Mouse (Mus musculus): ENCODE results near the gene Rom1.
A peak's percentile ranks its signal among the peaks of the same experiment; 100 is the strongest.
"Not testable (repeated sequence)": the region's sequence is repeated elsewhere in the genome, so short reads cannot be mapped to it uniquely, and the experiment has no call there.

The Rom1 gene

GRCm38 (mm10) chr19:8897865-8898495 lies 31.2 kb downstream of the Rom1 start, which contains the start of gene Ganab:
TSS of gene Ganab (plus strand) at chr19:8898071.
- peak; percentile 99 for DNase-seq (ENCODE audit: low read depth, low spot score)

- DNase-seq (ENCODE audit: low read depth, low spot score) = peak; percentile 79
Measured at GRCm38 (mm10) chr19:8897211-8897864, 31.8 kb downstream of the Rom1 start.

DNA sequence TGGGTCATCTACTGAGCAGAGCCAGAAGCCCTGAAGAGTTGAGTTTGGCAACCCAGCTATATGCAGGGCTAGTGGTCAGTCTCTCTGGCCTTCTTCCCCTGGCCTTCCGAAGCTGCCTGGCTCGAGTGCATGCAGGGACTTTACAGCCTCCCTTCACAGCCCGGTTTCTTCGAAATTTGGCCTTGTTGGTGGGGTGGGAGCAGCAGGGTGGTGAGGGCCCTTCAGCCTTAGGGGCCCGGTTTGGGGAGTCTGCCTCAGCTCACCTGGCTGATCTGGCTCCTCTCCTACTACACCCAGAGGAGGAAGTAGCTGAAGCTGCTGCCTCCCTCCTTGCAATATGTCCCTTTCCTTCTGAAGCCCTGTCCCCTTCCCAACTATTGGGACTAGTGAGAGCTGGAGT lies 32.9 kb downstream of the Rom1 start:
- not testable (repeated sequence) for DNase-seq (ENCODE audit: low read depth, low spot score)

GRCm38 (mm10) chr19:8895397-8895960 lies 33.7 kb downstream of the Rom1 start:
- DNase-seq (ENCODE audit: low read depth, low spot score) = no peak

- peak; percentile 95 for DNase-seq (ENCODE audit: low read depth, low spot score)
Measured at GRCm38 (mm10) chr19:8892829-8893766, 36.1 kb downstream of the Rom1 start, which contains the start of gene Ints5. TSS of gene Ints5 (plus strand) at chr19:8893005.

GRCm38 (mm10) chr19:8888511-8889385 lies 40.4 kb downstream of the Rom1 start, which contains the start of the genes 1810009A15Rik and Gm49416:
TSS of gene 1810009A15Rik (plus strand) at chr19:8888853.
TSS of gene Gm49416 (plus strand) at chr19:8888926.
- DNase-seq (ENCODE audit: low read depth, low spot score) = peak; percentile 99

- peak; percentile 69 for DNase-seq (ENCODE audit: low read depth, low spot score)
Measured at GRCm38 (mm10) chr19:8887585-8888463, 41.3 kb downstream of the Rom1 start.

GRCm38 (mm10) chr19:8886916-8887584 lies 42.1 kb downstream of the Rom1 start:
- DNase-seq (ENCODE audit: low read depth, low spot score) = peak; percentile 62

DNA sequence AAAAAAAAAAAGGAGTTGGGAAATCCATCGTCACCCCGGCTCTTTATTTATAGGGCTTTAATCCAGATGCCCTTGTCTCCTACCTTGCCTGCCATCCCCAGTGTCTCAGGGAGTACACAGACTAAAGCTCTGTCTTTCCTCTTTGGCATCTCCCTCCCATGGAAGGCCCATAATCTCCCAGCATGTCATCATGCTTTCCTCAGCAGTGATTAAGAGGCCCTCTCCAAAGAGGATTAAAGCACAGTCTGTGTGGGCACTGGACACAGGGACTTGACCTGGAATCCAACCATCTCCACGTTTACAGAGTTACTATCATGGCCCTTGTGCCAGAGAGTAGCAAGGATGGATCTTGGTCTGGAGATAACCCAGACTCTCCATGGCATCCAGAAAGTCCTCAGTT lies 45.5 kb downstream of the Rom1 start, which contains the start of the genes Lbhd1 and Gm49403:
Gene Lbhd1, plus strand, starts transcription at position 117 of the 400 bp plus-strand sequence.
Gene Gm49403, plus strand, starts transcription at position 315 of the 400 bp plus-strand sequence.
- DNase-seq (ENCODE audit: low read depth, low spot score) = no peak

DNA sequence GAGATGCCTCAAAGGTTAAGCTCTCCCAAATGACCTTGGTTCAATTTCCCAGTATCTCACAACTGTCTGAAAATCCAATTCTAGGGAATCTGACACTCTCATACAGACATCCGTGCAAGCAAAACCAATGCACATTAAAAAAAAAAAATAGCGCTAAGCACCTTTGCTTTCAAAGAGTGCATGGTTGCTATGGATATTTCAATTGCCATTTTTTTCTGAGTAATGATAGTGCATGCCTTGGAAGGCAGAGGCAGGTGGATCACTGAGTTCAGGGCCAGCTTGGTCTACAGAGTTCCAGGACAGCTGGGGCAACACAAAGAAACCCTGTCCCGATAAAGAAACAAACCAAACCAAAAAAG lies 48.1 kb downstream of the Rom1 start:
- no peak for DNase-seq (ENCODE audit: low read depth, low spot score)

DNA sequence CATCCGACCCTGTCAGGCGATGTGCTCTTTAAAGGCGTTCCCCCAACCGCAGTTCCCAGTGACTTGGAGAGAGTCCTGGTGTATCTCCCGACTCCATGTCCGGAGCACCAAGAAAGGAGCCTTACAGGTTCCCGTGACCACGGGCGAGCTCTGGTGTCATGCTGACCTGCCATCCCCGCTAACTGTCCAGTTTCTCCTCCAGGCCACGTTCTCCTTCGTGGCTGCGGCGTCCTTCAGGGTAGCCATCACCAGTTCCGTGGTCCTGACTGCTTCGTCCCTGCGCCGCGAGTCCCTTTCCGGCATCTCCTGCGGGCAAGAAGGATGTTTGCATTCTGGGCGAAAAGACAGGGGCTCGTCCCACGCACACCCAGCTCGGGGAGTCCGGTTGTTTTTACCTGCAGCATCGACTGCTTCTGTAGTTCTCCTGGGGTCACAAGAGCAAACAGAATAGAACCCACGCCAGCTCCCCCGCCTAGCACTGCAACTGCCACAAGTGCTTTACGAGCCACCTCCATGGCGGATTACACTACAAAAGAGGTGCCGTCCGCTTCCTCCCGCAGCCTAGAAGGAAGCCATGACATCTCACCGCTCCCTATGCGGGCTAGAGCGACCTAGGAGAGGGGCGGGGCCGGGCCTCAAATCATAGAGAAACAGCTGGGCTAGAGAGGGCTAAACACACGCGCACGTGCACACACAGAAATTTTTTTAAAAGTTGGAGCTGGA lies 48.7 kb downstream of the Rom1 start, which contains the start of gene Uqcc3:
Gene Uqcc3, minus strand, starts transcription at position 613 of the 723 bp plus-strand sequence.
- peak; percentile 89 for DNase-seq (ENCODE audit: low read depth, low spot score)
